Mouse (Mus musculus) heart, adult 18-20 months (tissue): ENCODE results near the gene Gm10721. TPM values are rescaled to one million over a fixed set of nuclear protein-coding genes. Genes with fewer than 3 reads are reported as not detected.
"Not testable (repeated sequence)": the region's sequence is repeated elsewhere in the genome, so short reads cannot be mapped to it uniquely, and the experiment has no call there.

Source experiments
- DNase-seq, 2 experiments: peaks; one replicate each; pipeline ENCODE4 v3.0.0; 2021 to 2022; ENCODE audit warnings: mixed read lengths in 1 of 2
- long read RNA-seq, 2 experiments: library from polyadenylated mRNA; stranded (forward); transcript quantifications; one replicate each; pipeline ENCODE4 v2.0.0; 2021
- total RNA-seq, 2 experiments: library from RNA; stranded (reverse); gene quantifications; 2 replicates each; pipeline ENCODE4 v1.2.3; 2021

Gm10721 gene
- under 1 TPM; 0.57 to 0.77 TPM for total RNA-seq
- long read RNA-seq, experiment 1, result 0 reads
- long read RNA-seq, experiment 2, result 0 reads

DNA sequence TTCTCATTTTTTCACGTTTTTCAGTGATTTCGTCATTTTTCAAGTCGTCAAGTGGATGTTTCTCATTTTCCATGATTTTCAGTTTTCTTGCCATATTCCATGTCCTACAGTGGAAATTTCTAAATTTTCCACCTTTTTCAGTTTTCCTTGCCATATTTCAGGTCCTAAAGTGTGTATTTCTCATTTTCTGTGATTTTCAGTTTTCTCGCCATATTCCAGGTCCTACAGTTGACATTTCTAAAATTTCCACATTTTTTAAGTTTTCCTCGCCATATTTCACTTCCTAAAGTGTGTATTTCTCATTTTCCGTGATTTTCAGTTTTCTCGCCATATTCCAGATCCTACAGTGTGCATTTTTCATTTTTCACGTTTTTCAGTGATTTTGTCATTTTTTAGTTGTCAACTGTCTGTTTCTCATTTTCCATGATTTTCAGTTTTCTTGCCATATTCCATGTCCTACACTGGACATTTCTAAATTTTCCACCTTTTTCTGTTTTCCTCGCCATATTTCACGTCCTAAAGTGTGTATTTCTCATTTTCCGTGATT lies at the start of gene Gm10721:
Gene Gm10721 (plus strand): TSS at position 408 of the 547 bp plus-strand sequence.
- DNase-seq, result not testable (repeated sequence)

DNA sequence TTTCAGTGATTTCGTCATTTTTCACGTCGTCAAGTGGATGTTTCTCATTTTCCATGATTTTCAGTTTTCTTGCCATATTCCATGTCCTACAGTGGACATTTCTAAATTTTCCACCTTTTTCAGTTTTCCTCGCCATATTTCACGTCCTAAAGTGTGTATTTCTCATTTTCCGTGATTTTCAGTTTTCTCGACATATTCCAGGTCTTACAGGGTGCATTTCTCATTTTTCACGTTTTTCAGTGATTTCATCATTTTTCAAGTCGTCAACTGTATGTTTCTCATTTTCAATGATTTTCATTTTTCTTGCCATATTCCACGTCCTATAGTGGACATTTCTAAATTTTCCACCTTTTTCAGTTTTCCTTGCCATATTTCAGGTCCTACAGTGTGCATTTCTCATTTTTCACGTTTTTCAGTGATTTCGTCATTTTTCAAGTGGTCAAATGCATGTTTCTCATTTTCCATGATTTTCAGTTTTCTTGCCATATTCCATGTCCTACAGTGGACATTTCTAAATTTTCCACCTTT lies 12.4 kb upstream of the Gm10721 start, which contains the start of gene Gm10722:
Gene Gm10722 (plus strand): TSS at position 478 of the 528 bp plus-strand sequence.
- peak in 1 of 2 experiments; percentile 12 for DNase-seq

- DNase-seq, result peak in 1 of 2 experiments; percentile 20
Observed at GRCm38 (mm10) chr9:3001006-3001405, 11.9 kb upstream of the Gm10721 start.

DNA sequence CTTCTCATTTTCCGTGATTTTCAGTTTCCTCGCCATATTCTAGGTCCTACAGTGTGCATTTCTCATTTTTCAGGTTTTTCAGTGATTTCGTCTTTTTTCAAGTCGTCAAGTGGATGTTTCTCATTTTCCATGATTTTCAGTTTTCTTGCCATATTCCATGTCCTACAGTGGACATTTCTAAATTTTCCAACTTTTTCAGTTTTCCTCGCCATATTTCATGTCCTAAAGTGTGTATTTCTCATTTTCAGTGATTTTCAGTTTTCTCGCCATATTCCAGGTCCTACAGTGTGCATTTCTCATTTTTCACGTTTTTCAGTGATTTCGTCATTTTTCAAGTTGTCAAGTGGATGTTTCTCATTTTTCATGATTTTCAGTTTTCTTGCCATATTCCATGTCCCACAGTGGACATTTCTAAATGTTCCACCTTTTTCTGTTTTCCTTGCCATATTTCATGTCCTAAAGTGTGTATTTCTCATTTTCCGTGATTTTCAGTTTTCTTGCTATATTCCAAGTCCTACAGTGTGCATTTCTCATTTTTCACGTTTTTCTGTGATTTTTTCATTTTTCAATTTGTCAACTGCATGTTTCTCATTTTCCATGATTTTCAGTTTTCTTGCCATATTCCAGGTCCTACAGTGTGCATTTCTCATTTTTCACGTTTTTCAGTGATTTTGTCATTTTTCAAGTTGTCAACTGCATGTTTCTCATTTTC lies 10.8 kb upstream of the Gm10721 start:
- peak; percentile 94 to 97 for DNase-seq

DNA sequence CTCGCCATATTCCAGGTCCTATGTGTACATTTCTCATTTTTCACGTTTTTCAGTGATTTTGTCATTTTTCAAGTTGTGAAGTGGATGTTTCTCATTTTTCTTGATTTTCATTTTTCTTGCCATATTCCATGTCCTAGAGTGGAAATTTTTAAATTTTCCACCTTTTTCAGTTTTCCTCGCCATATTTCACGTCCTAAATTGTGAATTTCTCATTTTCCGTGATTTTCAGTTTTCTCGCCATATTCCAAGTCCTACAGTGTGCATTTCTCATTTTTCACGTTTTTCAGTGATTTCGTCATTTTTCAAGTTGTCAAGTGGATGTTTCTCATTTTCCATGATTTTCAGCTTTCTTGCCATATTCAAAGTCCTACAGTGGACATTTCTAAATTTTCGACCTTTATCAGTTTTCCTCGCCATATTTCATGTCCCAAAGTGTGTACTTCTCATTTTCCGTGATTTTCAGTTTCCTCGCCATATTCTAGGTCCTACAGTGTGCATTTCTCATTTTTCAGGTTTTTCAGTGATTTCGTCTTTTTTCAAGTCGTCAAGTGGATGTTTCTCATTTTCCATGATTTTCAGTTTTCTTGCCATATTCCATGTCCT lies 10.0 kb upstream of the Gm10721 start, which contains the start of gene Gm11168:
Gene Gm11168 (plus strand): TSS at position 553 of the 603 bp plus-strand sequence.
- DNase-seq, result not testable (repeated sequence)

- DNase-seq, result not testable (repeated sequence)
Observed at GRCm38 (mm10) chr9:3006179-3006578, 6.8 kb upstream of the Gm10721 start.

GRCm38 (mm10) chr9:3006636-3007035 lies 6.3 kb upstream of the Gm10721 start:
- peak; percentile 85 to 89 for DNase-seq

- DNase-seq, result not testable (repeated sequence)
Observed at GRCm38 (mm10) chr9:3007272-3007671, 5.7 kb upstream of the Gm10721 start.

DNA sequence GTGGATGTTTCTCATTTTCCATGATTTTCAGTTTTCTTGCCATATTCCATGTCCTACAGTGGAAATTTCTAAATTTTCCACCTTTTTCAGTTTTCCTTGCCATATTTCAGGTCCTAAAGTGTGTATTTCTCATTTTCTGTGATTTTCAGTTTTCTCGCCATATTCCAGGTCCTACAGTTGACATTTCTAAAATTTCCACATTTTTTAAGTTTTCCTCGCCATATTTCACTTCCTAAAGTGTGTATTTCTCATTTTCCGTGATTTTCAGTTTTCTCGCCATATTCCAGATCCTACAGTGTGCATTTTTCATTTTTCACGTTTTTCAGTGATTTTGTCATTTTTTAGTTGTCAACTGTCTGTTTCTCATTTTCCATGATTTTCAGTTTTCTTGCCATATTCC lies 3.6 kb upstream of the Gm10721 start:
- DNase-seq, result not testable (repeated sequence)

DNA sequence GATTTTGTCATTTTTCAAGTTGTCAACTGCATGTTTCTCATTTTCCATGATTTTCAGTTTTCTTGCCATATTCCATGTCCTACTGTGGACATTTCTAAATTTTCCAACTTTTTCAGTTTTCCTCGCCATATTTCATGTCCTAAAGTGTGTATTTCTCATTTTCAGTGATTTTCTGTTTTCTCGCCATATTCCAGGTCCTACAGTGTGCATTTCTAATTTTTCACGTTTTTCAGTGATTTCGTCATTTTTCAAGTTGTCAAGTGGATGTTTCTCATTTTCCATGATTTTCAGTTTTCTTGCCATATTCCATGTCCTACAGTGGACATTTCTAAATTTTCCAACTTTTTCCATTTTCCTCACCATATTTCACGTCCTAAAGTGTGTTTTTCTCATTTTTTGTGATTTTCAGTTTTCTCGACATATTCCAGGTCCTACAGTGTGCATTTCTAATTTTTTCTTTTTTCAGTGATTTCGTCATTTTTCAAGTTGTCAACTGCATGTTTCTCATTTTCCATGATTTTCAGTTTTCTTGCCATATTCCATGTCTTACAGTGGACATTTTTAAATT lies 802 bp upstream of the Gm10721 start:
- DNase-seq, result not testable (repeated sequence)

- not testable (repeated sequence) for DNase-seq
Observed at GRCm38 (mm10) chr9:3015354-3015753, 2.4 kb downstream of the Gm10721 start, which contains the start of gene Gm10720. Gene Gm10720 (plus strand): TSS chr9:3015654.

- DNase-seq, result not testable (repeated sequence)
Observed at GRCm38 (mm10) chr9:3015896-3016295, 3.0 kb downstream of the Gm10721 start.

DNA sequence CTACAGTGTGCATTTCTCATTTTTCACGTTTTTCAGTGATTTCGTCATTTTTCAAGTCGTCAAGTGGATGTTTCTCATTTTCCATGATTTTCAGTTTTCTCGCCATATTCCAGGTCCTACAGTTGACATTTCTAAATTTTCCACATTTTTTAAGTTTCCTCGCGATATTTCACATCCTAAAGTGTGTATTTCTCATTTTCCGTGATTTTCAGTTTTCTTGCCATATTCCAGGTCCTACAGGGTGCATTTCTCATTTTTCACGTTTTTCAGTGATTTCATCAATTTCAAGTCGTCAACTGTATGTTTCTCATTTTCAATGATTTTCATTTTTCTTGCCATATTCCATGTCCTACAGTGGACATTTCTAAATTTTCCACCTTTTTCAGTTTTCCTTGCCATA lies 4.2 kb downstream of the Gm10721 start, which contains the start of gene Gm10719:
Gene Gm10719 (plus strand): TSS at position 301 of the 400 bp plus-strand sequence.
- not testable (repeated sequence) for DNase-seq

DNA sequence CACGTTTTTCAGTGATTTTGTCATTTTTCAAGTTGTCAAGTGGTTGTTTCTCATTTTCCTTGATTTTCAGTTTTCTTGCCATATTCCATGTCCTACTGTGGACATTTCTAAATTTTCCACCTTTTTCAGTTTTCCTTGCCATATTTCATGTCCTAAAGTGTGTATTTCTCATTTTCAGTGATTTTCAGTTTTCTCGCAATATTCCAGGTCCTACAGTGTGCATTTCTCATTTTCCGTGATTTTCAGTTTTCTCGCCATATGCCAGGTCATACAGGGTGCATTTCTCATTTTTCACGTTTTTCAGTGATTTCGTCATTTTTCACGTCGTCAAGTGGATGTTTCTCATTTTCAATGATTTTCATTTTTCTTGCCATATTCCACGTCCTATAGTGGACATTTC lies 6.0 kb downstream of the Gm10721 start:
- DNase-seq, result peak in 1 of 2 experiments; percentile 63

GRCm38 (mm10) chr9:3019835-3020727 lies 7.1 kb downstream of the Gm10721 start:
- peak; percentile 43 to 60 for DNase-seq

DNA sequence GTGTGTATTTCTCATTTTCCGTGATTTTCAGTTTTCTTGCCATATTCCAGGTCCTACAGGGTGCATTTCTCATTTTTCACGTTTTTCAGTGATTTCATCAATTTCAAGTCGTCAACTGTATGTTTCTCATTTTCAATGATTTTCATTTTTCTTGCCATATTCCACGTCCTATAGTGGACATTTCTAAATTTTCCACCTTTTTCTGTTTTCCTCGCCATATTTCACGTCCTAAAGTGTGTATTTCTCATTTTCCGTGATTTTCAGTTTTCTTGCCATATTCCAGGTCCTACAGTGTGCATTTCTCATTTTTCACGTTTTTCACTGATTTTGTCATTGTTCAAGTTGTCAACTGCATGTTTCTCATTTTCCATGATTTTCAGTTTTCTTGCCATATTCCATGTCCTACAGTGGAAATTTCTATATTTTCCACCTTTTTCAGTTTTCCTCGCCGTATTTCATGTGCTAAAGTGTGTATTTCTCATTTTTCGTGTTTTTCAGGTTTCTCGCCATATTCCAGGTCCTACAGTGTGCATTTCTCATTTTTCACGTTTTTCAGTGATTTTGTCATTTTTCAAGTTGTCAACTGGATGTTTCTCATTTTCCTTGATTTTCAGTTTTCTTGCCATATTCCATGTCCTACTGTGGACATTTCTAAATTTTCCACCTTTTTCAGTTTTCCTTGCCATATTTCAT lies 9.5 kb downstream of the Gm10721 start:
- DNase-seq, result peak; percentile 58 to 62

GRCm38 (mm10) chr9:3023312-3023984 lies 10.5 kb downstream of the Gm10721 start, which contains the start of gene Gm10718:
Gene Gm10718 (plus strand): TSS chr9:3023547.
- peak in 1 of 2 experiments; percentile 5 for DNase-seq

- peak; percentile 56 to 73 for DNase-seq
Observed at GRCm38 (mm10) chr9:3023985-3024648, 11.2 kb downstream of the Gm10721 start.

DNA sequence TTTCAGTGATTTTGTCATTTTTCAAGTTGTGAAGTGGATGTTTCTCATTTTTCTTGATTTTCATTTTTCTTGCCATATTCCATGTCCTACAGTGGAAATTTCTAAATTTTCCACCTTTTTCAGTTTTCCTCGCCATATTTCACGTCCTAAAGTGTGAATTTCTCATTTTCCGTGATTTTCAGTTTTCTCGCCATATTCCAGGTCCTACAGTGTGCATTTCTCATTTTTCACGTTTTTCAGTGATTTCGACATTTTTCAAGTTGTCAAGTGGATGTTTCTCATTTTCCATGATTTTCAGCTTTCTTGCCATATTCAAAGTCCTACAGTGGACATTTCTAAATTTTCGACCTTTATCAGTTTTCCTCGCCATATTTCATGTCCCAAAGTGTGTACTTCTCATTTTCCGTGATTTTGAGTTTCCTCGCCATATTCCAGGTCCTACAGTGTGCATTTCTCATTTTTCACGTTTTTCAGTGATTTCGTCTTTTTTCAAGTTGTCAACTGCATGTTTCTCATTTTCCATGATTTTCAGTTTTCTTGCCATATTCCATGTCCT lies 12.1 kb downstream of the Gm10721 start, which contains the start of gene Gm10717:
Gene Gm10717 (plus strand): TSS at position 506 of the 556 bp plus-strand sequence.
- DNase-seq, result peak; percentile 22 to 35
